Mouse (Mus musculus) natural killer cell, adult 2 months (primary cell): ENCODE measurements around the gene Olfr180.

Experiments used
- DNase-seq, 2 experiments: peaks; one replicate each; pipeline ENCODE4 v3.0.0; 2022; ENCODE audit warnings: low spot score in 2 of 2

The Olfr180 gene

GRCm38 (mm10) chr16:58929292-58929691 lies at the start of gene Olfr180:
Olfr180 (minus strand) TSS chr16:58929392.
- DNase-seq: no peak

DNA sequence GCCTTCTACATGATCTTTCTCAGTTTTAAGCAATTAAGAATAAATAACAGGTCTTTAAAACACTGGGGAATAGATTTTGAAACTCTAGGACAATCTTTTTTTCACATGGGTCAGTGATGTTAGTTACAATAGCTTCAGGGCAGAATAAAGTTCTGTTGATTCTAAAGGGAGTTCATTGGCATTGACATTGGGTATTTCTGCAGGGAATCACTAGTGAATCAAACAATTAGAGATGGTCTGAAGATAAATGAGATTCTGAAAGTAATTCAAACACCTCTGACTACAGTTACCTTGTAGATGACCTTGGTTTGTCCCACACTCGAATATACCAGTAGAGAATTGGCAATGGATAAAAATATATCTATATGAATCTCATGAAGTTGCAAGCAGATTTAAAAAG lies 537 bp downstream of the Olfr180 start, which contains the start of gene Olfr181:
Olfr181 (minus strand) TSS at position 101 of the 400 bp plus-strand sequence.
- no peak for DNase-seq

DNA sequence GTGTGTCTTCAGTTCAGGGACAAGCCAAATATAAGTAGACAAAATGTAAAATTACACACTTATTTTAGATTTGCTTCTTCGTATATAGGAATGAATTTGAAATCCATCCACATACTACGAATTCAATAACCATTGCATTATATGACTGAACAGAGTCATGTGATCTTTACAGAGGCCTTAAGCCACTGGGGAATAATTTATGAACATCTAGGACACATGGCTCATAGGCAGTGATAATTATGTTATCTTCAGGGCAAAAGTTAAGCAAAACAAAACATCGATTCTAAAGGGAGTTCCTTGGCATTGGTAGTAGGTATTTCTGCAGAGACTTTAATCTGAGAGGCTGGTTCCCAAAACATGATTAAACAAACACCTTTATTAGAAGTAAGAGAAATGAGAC lies 37.2 kb downstream of the Olfr180 start, which contains the start of gene Olfr178:
Olfr178 (minus strand) TSS at position 101 of the 400 bp plus-strand sequence.
- no peak for DNase-seq

DNA sequence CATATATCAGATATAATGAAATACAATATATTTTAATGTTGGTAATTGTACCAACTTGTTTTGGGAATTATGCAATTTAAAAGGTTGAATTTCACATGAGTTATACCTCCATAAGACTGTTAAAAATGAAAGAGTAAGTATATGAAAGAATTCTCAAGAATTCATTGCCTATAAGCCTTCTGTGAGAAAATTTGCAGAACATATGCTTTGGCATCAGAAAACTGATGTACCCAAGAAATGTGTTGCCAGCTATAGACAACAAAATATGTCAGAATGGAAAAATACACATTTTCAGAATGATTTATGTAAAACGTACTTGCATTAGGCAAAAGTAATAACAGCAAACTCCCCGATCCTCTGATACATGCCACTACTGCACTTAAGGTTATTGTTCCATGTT lies 44.8 kb downstream of the Olfr180 start:
- no peak for DNase-seq

DNA sequence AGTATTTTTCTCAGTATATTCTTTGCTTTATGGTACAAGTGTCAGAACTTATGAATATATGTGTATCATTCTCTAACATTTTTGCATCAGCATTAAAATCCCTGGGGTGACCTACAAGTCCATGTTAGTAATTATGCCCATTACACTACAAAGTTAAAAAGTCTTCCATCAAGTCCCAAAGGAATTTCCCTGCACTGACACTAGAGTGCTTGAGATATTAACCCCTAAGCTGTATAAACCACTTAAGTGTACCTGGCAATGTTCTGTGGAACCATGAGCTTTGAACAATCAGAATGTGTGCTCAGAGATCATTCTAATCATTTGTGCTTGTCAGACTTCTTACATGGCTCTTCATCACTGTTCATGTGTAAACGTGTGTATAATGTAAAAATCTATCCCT lies 54.5 kb downstream of the Olfr180 start, which contains the start of gene Olfr177:
Olfr177 (minus strand) TSS at position 101 of the 400 bp plus-strand sequence.
- DNase-seq: no peak
